Comparison of ENCODE assay signal across 16 mouse cellular contexts in the genomic region with DNA sequence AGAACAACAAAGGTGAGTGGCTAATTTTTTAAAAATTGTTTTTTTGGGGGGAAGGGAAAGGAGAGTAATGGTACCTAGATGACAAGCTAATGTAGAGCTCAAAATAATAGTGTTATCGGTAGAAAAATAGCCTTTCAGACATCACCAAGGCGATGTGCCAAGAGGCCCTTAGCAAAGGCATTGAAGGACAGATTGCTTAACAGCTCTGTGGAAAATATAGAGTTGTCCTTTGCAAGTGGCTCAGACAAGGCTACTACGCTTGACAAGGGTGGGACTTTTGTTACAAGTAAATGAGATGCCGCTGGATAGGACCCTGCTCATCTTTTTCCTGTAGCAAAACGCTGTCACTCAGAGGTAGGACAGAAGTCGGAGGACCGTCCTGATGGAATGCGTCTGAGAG. TPM values are rescaled to one million over a fixed set of nuclear protein-coding genes. Genes with fewer than 3 reads are reported as not detected.
DNase-seq lines count a peak whose midpoint lies in the region; ATAC-seq and TF ChIP-seq lines count a peak whose summit lies in the region.
"Had no signal": no experiment of that assay in that cellular context is flagged by ENCODE, and none has a peak within 500 bp of the region (broad histone marks: within the 10 kb centered on the region; RNA-seq: fewer than 3 reads in every experiment).

No protein-coding gene starts in this region.

- no peak overlapping the region for H3K27ac ChIP-seq in heart, embryonic 12.5 days (ENCODE audit: poor library complexity, severe bottlenecking)
- H3K27ac ChIP-seq in lung, postnatal 0 days (ENCODE audit: low read length) = no peak overlapping the region
- no peak overlapping the region for H3K27ac ChIP-seq in forebrain, embryonic 16.5 days (ENCODE audit: low read length)
- H3K27ac ChIP-seq: forebrain, embryonic 10.5 days; gastrocnemius, adult 2 months; hindbrain, postnatal 0 days; kidney, postnatal 0 days had no signal

- H3K9me3 ChIP-seq in heart, embryonic 12.5 days (replicated peaks) = no peaks in the 10 kb centered on the region
- no peaks in the 10 kb centered on the region for H3K9me3 ChIP-seq in lung, postnatal 0 days (ENCODE audit: low read length)
- no peaks in the 10 kb centered on the region for H3K9me3 ChIP-seq in forebrain, embryonic 16.5 days (ENCODE audit: control insufficient read depth, low read length)
- H3K9me3 ChIP-seq: forebrain, embryonic 10.5 days had no signal

- peak; percentile 53 to 59 for DNase-seq in heart, adult 18-20 months
- DNase-seq in lung, postnatal 0 days (ENCODE audit: low spot score) = peak; percentile 57
- no peak for DNase-seq in lung, postnatal 4 days
- DNase-seq in heart, adult 8-10 months (ENCODE audit: low spot score) = peak; percentile 23
- DNase-seq in heart, postnatal 4 days = peak; percentile 40
- no peak for DNase-seq in thymus, postnatal 36 days
- DNase-seq: B cell, adult 2 months; gastrocnemius, adult 2 months had no signal

- no peak overlapping the region for H3K4me3 ChIP-seq in heart, embryonic 12.5 days
- H3K4me3 ChIP-seq in lung, postnatal 0 days (ENCODE audit: low read depth, low read length) = no peak overlapping the region
- H3K4me3 ChIP-seq in forebrain, embryonic 16.5 days (replicated peaks; ENCODE audit: low read length) = no peak overlapping the region
- H3K4me3 ChIP-seq: forebrain, embryonic 10.5 days; gastrocnemius, adult 2 months had no signal

- no peak for ATAC-seq in heart, embryonic 12.5 days (ENCODE audit: insufficient number of reproducible peaks, low FRiP score)
- 0 out of 2 replicates have a peak, but pooled peaks have one; percentile 37 for ATAC-seq in lung, postnatal 0 days
- no peak for ATAC-seq in forebrain, embryonic 16.5 days

- H3K36me3 ChIP-seq in heart, embryonic 12.5 days = no peaks in the 10 kb centered on the region
- no peaks in the 10 kb centered on the region for H3K36me3 ChIP-seq in lung, postnatal 0 days (ENCODE audit: insufficient read depth, low read length)
- H3K36me3 ChIP-seq in forebrain, embryonic 16.5 days (ENCODE audit: control insufficient read depth, insufficient read depth) = no peaks in the 10 kb centered on the region
- H3K36me3 ChIP-seq: forebrain, embryonic 10.5 days had no signal

- peaks cover 20% of the 10 kb centered on the region for H3K4me1 ChIP-seq in heart, embryonic 12.5 days (replicated peaks)
- no peaks in the 10 kb centered on the region for H3K4me1 ChIP-seq in lung, postnatal 0 days (ENCODE audit: insufficient read depth, low read depth, low read length)
- H3K4me1 ChIP-seq in forebrain, embryonic 16.5 days (replicated peaks; ENCODE audit: control insufficient read depth, insufficient read depth, low read length) = no peaks in the 10 kb centered on the region
- H3K4me1 ChIP-seq: forebrain, embryonic 10.5 days had no signal

- 36% methylated on average over 8 of the region's 8 CpGs for WGBS in heart, embryonic 12.5 days
- 51% methylated on average over 8 of the region's 8 CpGs for WGBS in lung, postnatal 0 days
- 69% methylated on average over 8 of the region's 8 CpGs for WGBS in forebrain, embryonic 16.5 days

- no peak overlapping the region for H3K9ac ChIP-seq in heart, embryonic 12.5 days
- H3K9ac ChIP-seq in lung, postnatal 0 days (replicated peaks; ENCODE audit: low read depth) = no peak overlapping the region
- H3K9ac ChIP-seq in forebrain, embryonic 16.5 days (replicated peaks; ENCODE audit: low read depth, low read length) = no peak overlapping the region

- no peak for TF ChIP-seq EP300 in lung, postnatal 0 days (IDR thresholded peaks at IDR 0.05)

- no peak for TF ChIP-seq CTCF in lung, postnatal 0 days (IDR thresholded peaks at IDR 0.05)

- H3K27me3 ChIP-seq in heart, embryonic 12.5 days (replicated peaks) = no peaks in the 10 kb centered on the region
- H3K27me3 ChIP-seq in lung, postnatal 0 days (replicated peaks; ENCODE audit: insufficient read depth, low read length) = no peaks in the 10 kb centered on the region
- H3K27me3 ChIP-seq in forebrain, embryonic 16.5 days (replicated peaks; ENCODE audit: control insufficient read depth, insufficient read depth, low read length) = no peaks in the 10 kb centered on the region

- no peak overlapping the region for H3K4me2 ChIP-seq in heart, embryonic 12.5 days
- no peak overlapping the region for H3K4me2 ChIP-seq in lung, postnatal 0 days (replicated peaks; ENCODE audit: low read depth, low read length)
- no peak overlapping the region for H3K4me2 ChIP-seq in forebrain, embryonic 16.5 days (ENCODE audit: low read length)

RNA-seq across cellular contexts. Expression of gene Gpr39, which starts 25.5 kb away (rescaled TPM):
- total RNA-seq in heart, adult 18-20 months (2021) = under 1 TPM; 0.22 to 0.54 TPM
- 2.2 and 2.6 TPM in 2 replicates for polyA plus RNA-seq in heart, embryonic 12.5 days (2016; fragmentation: Nextera tagmentation; extraction: Ambion mirVana)
- 3.7 and 5.4 TPM in 2 replicates for polyA plus RNA-seq in lung, postnatal 0 days (2015; fragmentation: Nextera tagmentation; extraction: Ambion mirVana)
- under 1 TPM; 0.27 to 0.62 (median 0.43) TPM for total RNA-seq in heart, adult 8-10 months (2022)
- total RNA-seq in heart, postnatal 4 days (2021) = 1 to 10 TPM; 1.5 TPM
- polyA plus RNA-seq in forebrain, embryonic 16.5 days (2015; fragmentation: Nextera tagmentation; extraction: Ambion mirVana) = 0.10 TPM in 1 of 2 replicates, not detected in the other
- total RNA-seq: gastrocnemius, adult 2 months; MEL had no signal
- polyA plus RNA-seq: embryonic facial prominence, embryonic 11.5 days; forebrain, embryonic 10.5 days; neural tube, embryonic 14.5 days had no signal

Comparison
In these comparisons a context has a peak if more than half of its experiments do, and no peak if none do; other contexts are left out.
1. DNase-seq: peak in heart, adult 18-20 months (2 of 2), lung, postnatal 0 days (single experiment), heart, adult 8-10 months (single experiment) and heart, postnatal 4 days (single experiment); none in lung, postnatal 4 days (0 of 2) and thymus, postnatal 36 days (0 of 2).